Comparison of ENCODE assay signal across 7 mouse cellular contexts in the genomic region with DNA sequence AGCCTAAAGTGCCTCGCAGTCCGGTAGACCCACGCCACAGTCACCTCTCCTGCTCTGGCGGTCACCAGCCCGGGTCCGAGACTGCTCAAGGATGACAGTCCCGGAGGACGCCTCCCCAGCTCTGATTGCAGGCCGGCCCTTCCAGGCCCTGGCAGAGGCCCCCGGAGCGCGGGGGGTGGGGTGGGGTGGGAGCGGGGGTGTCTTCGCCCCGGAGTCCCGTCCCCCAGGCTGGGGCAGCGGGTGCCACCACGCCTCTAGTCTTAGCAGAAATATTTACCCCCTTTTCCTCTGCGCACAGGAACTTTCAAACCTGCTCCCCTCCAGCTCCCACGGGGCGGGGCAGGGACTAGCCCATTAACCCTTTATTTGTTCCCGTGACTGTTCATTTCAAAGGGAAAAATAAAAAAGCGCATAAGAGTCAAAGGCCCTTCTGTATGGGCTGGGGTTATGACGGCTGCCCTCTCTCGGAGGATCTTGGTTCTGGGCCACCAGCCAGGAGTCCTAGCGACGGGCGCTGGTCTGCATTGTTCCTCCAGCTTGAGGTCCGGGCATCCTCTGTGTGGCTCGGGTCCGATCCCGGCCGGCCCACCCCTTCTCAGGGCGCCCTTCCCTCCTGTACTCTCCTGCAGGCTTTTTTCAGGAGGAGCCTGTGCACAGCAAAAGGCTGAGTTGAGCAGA. TPM values are rescaled to one million over a fixed set of nuclear protein-coding genes. Genes with fewer than 3 reads are reported as not detected.
DNase-seq lines count a peak whose midpoint lies in the region; ATAC-seq lines count a peak whose summit lies in the region.

No protein-coding gene starts in this region.

- ATAC-seq in embryonic facial prominence, embryonic 15.5 days (ENCODE audit: insufficient number of reproducible peaks, low FRiP score, low TSS enrichment, low read depth), result peak; percentile 78

- H3K36me3 ChIP-seq in embryonic facial prominence, embryonic 15.5 days, result no peaks in the 10 kb centered on the region

- peak overlapping the region; percentile 31 for H3K9ac ChIP-seq in embryonic facial prominence, embryonic 15.5 days

- H3K27me3 ChIP-seq in embryonic facial prominence, embryonic 15.5 days, result peaks cover 36% of the 10 kb centered on the region

- H3K4me2 ChIP-seq in embryonic facial prominence, embryonic 15.5 days (replicated peaks), result peak overlapping the region; percentile 93

- no peaks in the 10 kb centered on the region for H3K9me3 ChIP-seq in embryonic facial prominence, embryonic 15.5 days (replicated peaks)

- no peak overlapping the region for H3K27ac ChIP-seq in embryonic facial prominence, embryonic 15.5 days (replicated peaks)

- peak; percentile 27 for DNase-seq in ES-CJ7 (ENCODE audit: low read depth, low spot score)
- DNase-seq in adrenal gland, postnatal 36 days, result peak; percentile 66 to 76
- peak; percentile 53 to 67 for DNase-seq in heart, postnatal 14 days
- peak; percentile 60 to 80 for DNase-seq in kidney, postnatal 36 days
- peak; percentile 39 for DNase-seq in lung, postnatal 25 days (ENCODE audit: low spot score)
- peak; percentile 22 to 42 for DNase-seq in right cerebral cortex, adult 2 months (ENCODE audit: low spot score in 2 of 2)

- H3K4me1 ChIP-seq in embryonic facial prominence, embryonic 15.5 days, result peaks cover 23% of the 10 kb centered on the region

- under 1% methylated on average over 34 of the region's 34 CpGs for WGBS in embryonic facial prominence, embryonic 15.5 days

- H3K4me3 ChIP-seq in embryonic facial prominence, embryonic 15.5 days (replicated peaks), result peak overlapping the region; percentile 46

- intact Hi-C loops in heart, postnatal 14 days (cut with DNase I), result no loop called here

RNA-seq across cellular contexts. Expression of gene Shc4, which starts 0.4 kb away (rescaled TPM):
- 1 to 10 TPM; 3.2 to 3.4 TPM for total RNA-seq in adrenal gland, postnatal 36 days (2021)
- polyA plus RNA-seq in embryonic facial prominence, embryonic 15.5 days (2015; fragmentation: Nextera tagmentation; extraction: Ambion mirVana), result 3.1 and 3.2 TPM in 2 replicates
- under 1 TPM; 0.34 to 0.72 TPM for total RNA-seq in heart, postnatal 14 days (2021)

RNA-seq across cellular contexts. Expression of gene Eid1, which starts 50.7 kb away (rescaled TPM):
- 100 to 1,000 TPM; 118 to 132 TPM for total RNA-seq in adrenal gland, postnatal 36 days (2021)
- 227 and 241 TPM in 2 replicates for polyA plus RNA-seq in embryonic facial prominence, embryonic 15.5 days (2015; fragmentation: Nextera tagmentation; extraction: Ambion mirVana)
- 10 to 100 TPM; 57.6 to 59.5 TPM for total RNA-seq in heart, postnatal 14 days (2021)

RNA-seq across cellular contexts. Expression of gene Secisbp2l, which starts 59.1 kb away (rescaled TPM):
- total RNA-seq in adrenal gland, postnatal 36 days (2021), result 10 to 100 TPM; 54.2 to 66.5 TPM
- 21.1 and 21.4 TPM in 2 replicates for polyA plus RNA-seq in embryonic facial prominence, embryonic 15.5 days (2015; fragmentation: Nextera tagmentation; extraction: Ambion mirVana)
- 10 to 100 TPM; 30.3 to 32.8 TPM for total RNA-seq in heart, postnatal 14 days (2021)
